Mouse (Mus musculus) midbrain, embryonic 16.5 days (tissue): ENCODE measurements around the gene Prkab1. TPM values are rescaled to one million over a fixed set of nuclear protein-coding genes. Genes with fewer than 3 reads are reported as not detected.

Experiments
- ATAC-seq: fragments of 200-750 bp; cut with Nextera tagmentation; 2 replicates; pipeline ENCODE4 v1.8.0; 2017; ENCODE audit warnings: moderate TSS enrichment
- H3K27ac ChIP-seq: fragments of 300-500 bp; sonication (generic); 2 replicates; pipeline ENCODE4 v1.5.1; 2014; ENCODE audit warnings: mild to moderate bottlenecking, low read length, mixed read lengths
- H3K27me3 ChIP-seq: fragments of 300-500 bp; sonication (generic); 2 replicates; pipeline ENCODE4 v1.6.1; 2014; ENCODE audit warnings: low read depth, low read length, mixed read lengths; ENCODE audit not compliant: control insufficient read depth, insufficient read depth
- H3K36me3 ChIP-seq: fragments of 300-500 bp; sonication (generic); 2 replicates; pipeline ENCODE4 v1.6.1; 2014; ENCODE audit warnings: mild to moderate bottlenecking, low read length, moderate library complexity, mixed read lengths; ENCODE audit not compliant: control insufficient read depth, insufficient read depth
- H3K4me1 ChIP-seq: fragments of 300-500 bp; sonication (generic); 2 replicates; pipeline ENCODE4 v1.6.1; 2014; ENCODE audit warnings: mild to moderate bottlenecking, low read length, mixed read lengths; ENCODE audit not compliant: control insufficient read depth, insufficient read depth
- H3K4me2 ChIP-seq: fragments of 300-500 bp; sonication (generic); 2 replicates; pipeline ENCODE4 v1.6.1; 2014; ENCODE audit warnings: mild to moderate bottlenecking, low read length, mixed read lengths
- H3K4me3 ChIP-seq: fragments of 300-500 bp; sonication (generic); 2 replicates; pipeline ENCODE4 v1.5.1; 2014; ENCODE audit warnings: low read depth, mild to moderate bottlenecking, low read length, moderate library complexity, mixed read lengths
- H3K9ac ChIP-seq: fragments of 300-500 bp; sonication (generic); 2 replicates; pipeline ENCODE4 v1.6.1; 2014; ENCODE audit warnings: low read depth, low read length, mixed read lengths
- H3K9me3 ChIP-seq: fragments of 300-500 bp; sonication (generic); replicated peaks from 2 replicates; pipeline ENCODE4 v1.6.1; 2014; ENCODE audit warnings: mild to moderate bottlenecking, low read length, mixed read lengths; ENCODE audit not compliant: control insufficient read depth, poor library complexity, severe bottlenecking
- WGBS: fragments of 180-500 bp; shearing (Covaris S2); extraction: QIAGEN DNeasy Blood & Tissue Kit; methylation state at CpG from one replicate; pipeline ENCODE4 v1.1.7; 2014; 5-methylcytosine and 5-hydroxymethylcytosine counted together
- polyA plus RNA-seq: library from polyadenylated mRNA; unstranded; fragments of >200 nt; fragmentation: Nextera tagmentation; extraction: Ambion mirVana; gene quantifications from 2 replicates; pipeline ENCODE4 v1.2.1, GENCODE M21; 2015

The Prkab1 gene
- polyA plus RNA-seq, 1 experiment from 2014 or later, result 50.0 TPM

DNA sequence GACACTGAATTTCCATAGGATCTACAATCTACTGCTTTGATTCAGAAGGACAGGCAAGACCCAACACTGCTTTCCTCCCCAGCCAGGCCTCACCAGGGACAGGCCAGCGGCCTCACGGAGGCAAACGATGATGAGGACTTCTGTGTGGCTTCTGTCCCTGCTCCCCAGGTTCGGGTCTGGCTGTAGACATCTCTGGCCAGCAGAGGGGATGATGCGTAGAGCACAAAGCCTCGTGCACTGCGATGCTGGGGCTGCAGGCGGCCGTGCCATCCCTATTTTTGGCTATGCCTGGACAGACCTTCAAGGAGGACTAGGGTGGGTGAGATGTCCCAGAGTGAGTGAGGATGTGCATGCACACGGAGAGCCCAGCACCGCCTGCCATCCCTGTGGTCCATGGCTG is 10.1 kb downstream of the Prkab1 start:
- Histone ChIP-seq H3K4me2 (no peak overlapping the region), H3K4me3 (no peak overlapping the region), H3K36me3 (peaks cover 51% of the 10 kb centered on the region), H3K4me1 (no peaks in the 10 kb centered on the region), H3K9me3 (no peaks in the 10 kb centered on the region), H3K9ac (no peak overlapping the region), H3K27me3 (no peaks in the 10 kb centered on the region), H3K27ac (no peak overlapping the region)
- WGBS, result 95% methylated on average over 11 of the region's 11 CpGs
- no peak for ATAC-seq

DNA sequence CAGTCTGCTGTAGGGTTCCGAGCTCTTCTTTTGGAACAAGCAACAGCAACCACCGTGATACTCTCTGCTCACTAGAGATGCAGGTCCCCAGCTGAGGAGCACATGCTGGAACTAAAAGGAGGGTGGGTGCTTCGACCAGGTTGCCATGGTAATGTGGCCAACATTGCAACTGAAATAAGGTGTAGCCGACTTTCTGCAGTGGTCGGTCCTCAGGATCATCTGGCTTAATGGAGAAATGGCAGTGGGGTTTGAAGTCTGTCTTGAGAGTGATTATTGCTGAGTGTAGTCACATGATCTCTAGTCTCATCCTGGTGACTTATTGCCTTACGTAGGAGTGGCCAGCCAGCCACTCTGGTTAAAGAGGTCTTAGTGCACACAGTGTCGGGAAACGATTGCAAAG is 10.5 kb downstream of the Prkab1 start:
- Histone ChIP-seq H3K9ac (no peak overlapping the region), H3K27me3 (no peaks in the 10 kb centered on the region), H3K27ac (no peak overlapping the region), H3K36me3 (peaks cover 47% of the 10 kb centered on the region), H3K4me3 (no peak overlapping the region), H3K4me1 (no peaks in the 10 kb centered on the region), H3K9me3 (no peaks in the 10 kb centered on the region), H3K4me2 (no peak overlapping the region)
- no peak for ATAC-seq
- WGBS, result 83% methylated on average over 8 of the region's 8 CpGs

- Histone ChIP-seq H3K4me2 (no peak overlapping the region), H3K27me3 (no peaks in the 10 kb centered on the region), H3K27ac (no peak overlapping the region), H3K4me1 (no peaks in the 10 kb centered on the region), H3K9ac (no peak overlapping the region), H3K9me3 (no peaks in the 10 kb centered on the region), H3K36me3 (peaks cover 37% of the 10 kb centered on the region), H3K4me3 (no peak overlapping the region)
- no peak for ATAC-seq
- 91% methylated on average over 7 of the region's 7 CpGs for WGBS
These were observed 11.8 kb downstream of the Prkab1 start for GRCm38 (mm10) chr5:116012503-116012902.

DNA sequence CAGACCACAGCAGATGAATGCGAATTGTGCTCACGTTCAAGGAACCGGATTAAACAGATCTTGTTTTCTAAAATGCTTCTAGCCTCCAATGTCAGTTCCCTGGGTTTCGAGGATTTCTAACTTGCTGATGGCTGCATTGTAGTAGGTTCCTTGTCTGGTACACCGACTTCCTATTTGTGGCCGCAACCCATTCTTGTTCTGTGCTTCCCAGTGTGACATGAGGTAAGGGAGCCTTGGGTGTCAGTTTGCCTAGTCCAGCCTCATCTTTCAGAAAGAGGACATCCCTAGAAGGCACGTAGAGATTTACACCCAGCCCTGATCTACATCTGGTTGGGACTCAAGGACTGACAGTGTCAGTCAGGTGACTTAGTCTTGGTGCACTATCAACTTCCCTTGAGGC is 12.6 kb downstream of the Prkab1 start:
- no peaks in the 10 kb centered on the region for H3K9me3 ChIP-seq
- 95% methylated on average over 7 of the region's 7 CpGs for WGBS
- no peak overlapping the region for H3K4me3 ChIP-seq
- no peak overlapping the region for H3K4me2 ChIP-seq
- H3K9ac ChIP-seq, result no peak overlapping the region
- H3K27me3 ChIP-seq, result no peaks in the 10 kb centered on the region
- peaks cover 30% of the 10 kb centered on the region for H3K36me3 ChIP-seq
- no peak overlapping the region for H3K27ac ChIP-seq
- ATAC-seq, result no peak
- no peaks in the 10 kb centered on the region for H3K4me1 ChIP-seq

DNA sequence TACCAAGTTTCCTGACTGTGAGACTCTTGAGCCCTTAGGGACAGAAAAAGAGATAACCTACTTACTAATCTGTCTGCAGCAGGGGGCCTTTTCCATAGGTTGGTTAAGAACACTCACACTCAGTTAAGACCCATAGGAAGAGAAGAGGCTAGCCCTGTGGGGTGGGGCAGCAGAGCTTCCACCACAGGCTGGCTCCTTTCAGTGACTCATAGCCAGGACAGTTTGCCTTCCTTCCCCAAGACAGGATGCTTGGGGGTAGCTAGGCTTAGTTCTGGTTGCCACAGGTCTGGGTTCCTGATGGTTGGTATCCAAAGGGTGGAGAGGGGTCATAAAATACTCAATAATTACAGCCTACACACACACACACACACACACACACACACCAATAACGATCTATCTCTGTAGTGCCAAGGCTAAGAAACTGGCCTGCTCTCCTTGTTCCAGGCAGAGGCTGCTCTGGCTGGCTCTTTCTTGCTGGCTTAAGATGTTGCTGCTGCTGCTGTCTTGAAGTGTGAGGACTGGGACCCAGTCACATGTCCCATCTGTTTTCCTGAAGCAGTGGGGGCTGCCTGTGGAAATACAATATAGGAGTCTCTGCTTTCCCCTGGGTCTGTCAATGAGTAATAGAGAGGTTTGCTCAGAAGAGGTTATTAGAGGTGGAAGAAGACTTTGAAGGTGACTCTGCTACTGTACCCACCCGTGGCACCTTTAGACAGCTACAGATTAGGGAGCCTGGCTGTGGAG is 14.3 kb downstream of the Prkab1 start:
- Histone ChIP-seq H3K9me3 (no peaks in the 10 kb centered on the region), H3K36me3 (peaks cover 20% of the 10 kb centered on the region), H3K27me3 (no peaks in the 10 kb centered on the region), H3K4me3 (no peak overlapping the region), H3K9ac (no peak overlapping the region), H3K27ac (no peak overlapping the region), H3K4me2 (no peak overlapping the region), H3K4me1 (no peaks in the 10 kb centered on the region)
- ATAC-seq, result no peak
- 87% methylated on average over 2 of the region's 2 CpGs for whole genome bisulfite sequencing

DNA sequence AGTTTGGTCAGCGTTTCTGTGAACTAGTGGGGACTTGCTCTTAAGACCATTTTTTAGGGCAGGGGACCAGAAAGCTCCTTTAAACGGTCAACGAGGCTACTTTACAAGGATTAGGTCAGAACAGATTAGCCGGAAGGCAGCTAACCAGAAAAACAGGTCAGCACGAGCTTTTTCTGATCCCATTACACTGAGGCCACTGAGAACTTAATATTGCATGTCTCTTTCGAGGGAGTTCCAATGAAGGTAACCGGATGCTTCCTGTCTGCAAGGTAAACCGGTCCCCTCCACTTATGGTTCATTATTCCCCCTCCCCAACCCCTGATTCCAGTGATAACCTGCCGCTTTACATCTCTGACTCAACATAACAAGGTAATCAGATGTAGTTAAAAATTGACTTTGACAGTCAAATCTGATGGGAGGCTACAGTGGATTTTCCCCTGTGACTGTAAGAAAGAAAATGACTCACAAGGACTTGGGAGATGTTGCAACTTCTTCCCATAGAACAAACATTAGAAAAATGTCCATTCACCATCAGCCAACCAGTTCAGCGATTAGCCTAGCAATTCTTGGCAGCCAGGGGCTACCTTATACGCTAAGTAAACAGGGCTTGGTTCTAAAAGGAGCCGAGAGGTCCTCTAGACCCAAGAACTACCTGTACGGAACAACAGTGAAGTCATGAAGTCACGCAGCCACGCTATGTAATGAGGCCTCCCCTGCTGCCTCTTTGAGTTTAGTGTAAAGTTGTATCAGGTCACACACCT is 15.0 kb downstream of the Prkab1 start:
- H3K27ac ChIP-seq, result no peak overlapping the region
- H3K9me3 ChIP-seq, result no peaks in the 10 kb centered on the region
- H3K4me1 ChIP-seq, result no peaks in the 10 kb centered on the region
- no peak overlapping the region for H3K4me3 ChIP-seq
- no peak for ATAC-seq
- H3K9ac ChIP-seq, result no peak overlapping the region
- no peaks in the 10 kb centered on the region for H3K27me3 ChIP-seq
- no peak overlapping the region for H3K4me2 ChIP-seq
- H3K36me3 ChIP-seq, result peaks cover 12% of the 10 kb centered on the region
- 69% methylated on average over 15 of the region's 15 CpGs for WGBS

DNA sequence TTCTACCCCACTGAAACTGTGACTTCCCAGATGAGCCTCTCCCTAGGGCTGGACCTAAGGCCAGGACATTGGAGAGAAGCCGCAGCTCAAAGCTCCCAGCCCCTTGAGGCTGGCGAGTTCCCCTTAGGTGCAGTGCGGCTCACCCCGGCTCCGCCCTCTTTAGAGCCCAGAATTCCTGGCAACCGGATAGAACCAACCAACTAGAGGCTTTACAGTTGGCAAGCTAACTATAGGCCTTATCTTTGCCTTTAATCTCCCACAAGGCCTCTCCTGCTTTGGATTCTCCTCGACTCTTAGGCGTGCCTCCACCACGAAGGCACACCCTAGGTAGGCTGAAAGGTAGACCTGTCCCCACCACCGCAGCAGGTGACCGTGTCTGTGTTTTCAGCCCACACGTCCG is 16.6 kb downstream of the Prkab1 start:
- 91% methylated on average over 13 of the region's 13 CpGs for WGBS
- H3K36me3 ChIP-seq, result no peaks in the 10 kb centered on the region
- H3K4me3 ChIP-seq, result no peak overlapping the region
- no peaks in the 10 kb centered on the region for H3K27me3 ChIP-seq
- no peaks in the 10 kb centered on the region for H3K9me3 ChIP-seq
- ATAC-seq, result no peak
- no peak overlapping the region for H3K27ac ChIP-seq
- no peak overlapping the region for H3K4me2 ChIP-seq
- H3K4me1 ChIP-seq, result no peaks in the 10 kb centered on the region
- no peak overlapping the region for H3K9ac ChIP-seq

GRCm38 (mm10) chr5:116006324-116007099 is 17.8 kb downstream of the Prkab1 start:
- Histone ChIP-seq H3K27ac (no peak overlapping the region), H3K4me3 (no peak overlapping the region), H3K4me1 (no peaks in the 10 kb centered on the region), H3K4me2 (no peak overlapping the region), H3K9me3 (no peaks in the 10 kb centered on the region), H3K36me3 (no peaks in the 10 kb centered on the region), H3K27me3 (no peaks in the 10 kb centered on the region), H3K9ac (no peak overlapping the region)
- no peak for ATAC-seq
- WGBS, result 62% methylated on average over 22 of the region's 22 CpGs

- Histone ChIP-seq H3K27ac (no peak overlapping the region), H3K4me2 (no peak overlapping the region)
These were observed 20.0 kb downstream of the Prkab1 start for GRCm38 (mm10) chr5:116004271-116004670.

More at GRCm38 (mm10) chr5:116004271-116004670, 20.0 kb downstream of the Prkab1 start:
- H3K9ac ChIP-seq, result no peak overlapping the region
- H3K4me1 ChIP-seq, result no peaks in the 10 kb centered on the region
- no peak overlapping the region for H3K4me3 ChIP-seq
- 87% methylated on average over 10 of the region's 10 CpGs for WGBS
- ATAC-seq, result no peak
- no peaks in the 10 kb centered on the region for H3K27me3 ChIP-seq
- H3K36me3 ChIP-seq, result no peaks in the 10 kb centered on the region
- H3K9me3 ChIP-seq, result no peaks in the 10 kb centered on the region
